Mouse (Mus musculus): Measurements from ENCODE around the gene Ccnd3.

DNA sequence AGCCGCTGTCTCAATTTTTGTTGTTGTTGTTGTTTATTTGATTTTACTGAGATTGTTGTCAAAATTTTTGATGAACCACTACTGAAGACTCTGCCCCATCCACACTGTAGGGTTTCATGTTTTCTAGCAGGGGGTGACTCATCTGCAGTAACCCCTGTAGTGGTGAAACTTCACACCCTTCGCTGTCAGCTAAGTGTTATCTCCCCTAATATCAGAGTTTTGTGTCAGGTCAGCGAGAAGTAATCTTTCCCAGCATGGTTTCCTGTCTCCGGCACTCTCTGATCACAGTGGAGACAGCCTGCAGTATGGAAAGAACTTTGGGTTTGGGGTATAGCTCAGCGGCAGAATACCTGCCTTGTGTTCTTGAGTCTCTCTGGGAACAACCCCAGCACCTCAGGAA is 59.8 kb downstream of the Ccnd3 start:
- TF ChIP-seq POLR2A (IDR thresholded peaks at IDR 0.05; ENCODE audit: control insufficient read depth, extremely low read depth, insufficient read depth, low read length, poor library complexity) (no peak), CTCF (IDR thresholded peaks at IDR 0.05; ENCODE audit: borderline replicate concordance, control insufficient read depth, extremely low read depth, insufficient read depth, low read length, poor library complexity) (no peak)

All from thymus, adult 2 months (tissue).